ENCODE assay signal across 25 mouse cellular contexts in genomic region chr11:99837966-99838365, GRCm38 (mm10). TPM values are rescaled to one million over a fixed set of nuclear protein-coding genes. Genes with fewer than 3 reads are reported as not detected.
DNase-seq lines count a peak whose midpoint lies in the region; ATAC-seq and TF ChIP-seq lines count a peak whose summit lies in the region.
"Had no signal": no experiment of that assay in that cellular context is flagged by ENCODE, and none has a peak within 500 bp of the region (broad histone marks: within the 10 kb centered on the region; RNA-seq: fewer than 3 reads in every experiment).

Gene 2300003K06Rik, minus strand, starts transcription at chr11:99838066.

- no peaks in the 10 kb centered on the region for H3K27me3 ChIP-seq in megakaryocyte, embryonic 14.5 days (replicated peaks)
- no peaks in the 10 kb centered on the region for H3K27me3 ChIP-seq in G1E (ENCODE audit: insufficient read depth, low read length)
- H3K27me3 ChIP-seq in heart, adult 2 months (ENCODE audit: control insufficient read depth, insufficient read depth, low read length), result no peaks in the 10 kb centered on the region
- H3K27me3 ChIP-seq: Patski had no signal

- ATAC-seq in megakaryocyte, adult 5-6 weeks (ENCODE audit: poor library complexity, severe bottlenecking), result no peak
- ATAC-seq in G1E (ENCODE audit: extremely low read depth, insufficient number of reproducible peaks, low FRiP score, poor library complexity, severe bottlenecking), result no peak
- ATAC-seq: activated CD4-positive, CD25-positive, alpha-beta regulatory T cell, adult 4 months; CD4-positive, CD25-positive, alpha-beta regulatory T cell, adult 4 months; Patski had no signal

- no peak for DNase-seq in G1E (ENCODE audit: low spot score)
- no peak for DNase-seq in heart, adult 2 months
- DNase-seq: adrenal gland, adult 2 months; adrenal gland, adult 8-10 months; adrenal gland, postnatal 10 days; adrenal gland, postnatal 14 days; adrenal gland, postnatal 25 days; adrenal gland, postnatal 36 days; B cell, adult 2 months; cerebellum, adult 11 months; cerebellum, adult 11-12 months; cerebellum, adult 18-20 months; cerebellum, adult 2 months had no signal

- no peaks in the 10 kb centered on the region for H3K79me2 ChIP-seq in heart, adult 2 months (replicated peaks; ENCODE audit: control insufficient read depth, insufficient read depth, low read length)

- intact Hi-C loops in heart, adult 2 months (cut with DNase I), result no loop called here

- WGBS in heart, adult 2 months, result 43% methylated on average over 1 of the region's 1 CpGs

- H3K36me3 ChIP-seq in megakaryocyte, embryonic 14.5 days (replicated peaks; ENCODE audit: low read length), result no peaks in the 10 kb centered on the region
- no peaks in the 10 kb centered on the region for H3K36me3 ChIP-seq in G1E (replicated peaks)
- no peaks in the 10 kb centered on the region for H3K36me3 ChIP-seq in heart, adult 2 months (ENCODE audit: control insufficient read depth, insufficient read depth, low read length)

- no peak for TF ChIP-seq EP300 in heart, adult 2 months (IDR thresholded peaks at IDR 0.05; ENCODE audit: insufficient read depth, low read depth, low read length)

- peaks cover 9% of the 10 kb centered on the region; the same call in 1 of the 2 replicates for H3K9me3 ChIP-seq in megakaryocyte, embryonic 14.5 days
- H3K9me3 ChIP-seq in G1E (replicated peaks), result peaks cover 22% of the 10 kb centered on the region

- TF ChIP-seq CTCF in G1E (IDR thresholded peaks at IDR 0.05; ENCODE audit: low read depth, low read length), result no peak
- no peak for TF ChIP-seq CTCF in heart, adult 2 months (IDR thresholded peaks at IDR 0.05)

- no peaks in the 10 kb centered on the region for H3K4me1 ChIP-seq in megakaryocyte, embryonic 14.5 days
- H3K4me1 ChIP-seq in G1E (ENCODE audit: insufficient read depth, low read depth, low read length), result no peaks in the 10 kb centered on the region
- no peaks in the 10 kb centered on the region for H3K4me1 ChIP-seq in heart, adult 2 months (ENCODE audit: control insufficient read depth, insufficient read depth, low read length)

- no peak for TF ChIP-seq POLR2A in heart, adult 2 months (IDR thresholded peaks at IDR 0.05; ENCODE audit: insufficient read depth, low read depth, low read length)

- H3K4me3 ChIP-seq in megakaryocyte, embryonic 14.5 days (replicated peaks), result peak within 1 kb of the TSS; percentile 53
- H3K4me3 ChIP-seq in G1E (ENCODE audit: low read depth, low read length), result peak within 1 kb of the TSS; percentile 11; the same call in 1 of the 2 replicates
- no peak within 1 kb of the TSS for H3K4me3 ChIP-seq in heart, adult 2 months

- H3K27ac ChIP-seq in heart, adult 2 months, result no peak within 1 kb of the TSS

- no peak within 1 kb of the TSS for H3K9ac ChIP-seq in heart, adult 2 months (ENCODE audit: low read depth, low read length)

RNA-seq across cellular contexts. Expression of gene 2300003K06Rik, which starts in this region (rescaled TPM):
- not detected in 2 replicates for polyA plus RNA-seq in megakaryocyte, embryonic 14.5 days (2012; ENCODE audit: insufficient read depth, low replicate concordance)
- not detected in 2 replicates for total RNA-seq in megakaryocyte, adult 5-6 weeks (2015)
- not detected in 2 replicates for total RNA-seq in megakaryocyte, adult 5-6 weeks (2017)
- total RNA-seq in G1E (2014; fragmentation: Nextera tagmentation), result not detected in 2 replicates
- total RNA-seq in G1E (2017), result not detected in 2 replicates
- not detected in 2 replicates for polyA plus RNA-seq in G1E (2012)
- total RNA-seq in heart, adult 2 months (2021), result not detected
- polyA plus RNA-seq in heart, adult 2 months (2012; rRNA removed), result not detected in 2 replicates
- total RNA-seq: adrenal gland, adult 18-20 months; adrenal gland, adult 2 months; adrenal gland, adult 8-10 months; adrenal gland, postnatal 10 days; adrenal gland, postnatal 14 days; adrenal gland, postnatal 25 days; adrenal gland, postnatal 36 days; adrenal gland, postnatal 4 days; CH12.LX; ES-E14; MEL had no signal
- polyA plus RNA-seq: activated CD4-positive, CD25-positive, alpha-beta regulatory T cell, adult 4 months; adrenal gland, adult 2 months; brain, embryonic 14.5 days; C2C12; CD4-positive, CD25-positive, alpha-beta regulatory T cell, adult 4 months; cerebellum, adult 2 months; Patski had no signal
